Mouse (Mus musculus): ENCODE measurements around the gene Rel. TPM values are rescaled to one million over a fixed set of nuclear protein-coding genes. Genes with fewer than 3 reads are reported as not detected.

The Rel gene
- polyA plus RNA-seq, 1 experiment from 2014 or later: 0.64 TPM

- 89% methylated on average over 3 of the region's 3 CpGs for WGBS
Measured at GRCm38 (mm10) chr11:23701831-23702230, 68.9 kb downstream of the Rel start.

DNA sequence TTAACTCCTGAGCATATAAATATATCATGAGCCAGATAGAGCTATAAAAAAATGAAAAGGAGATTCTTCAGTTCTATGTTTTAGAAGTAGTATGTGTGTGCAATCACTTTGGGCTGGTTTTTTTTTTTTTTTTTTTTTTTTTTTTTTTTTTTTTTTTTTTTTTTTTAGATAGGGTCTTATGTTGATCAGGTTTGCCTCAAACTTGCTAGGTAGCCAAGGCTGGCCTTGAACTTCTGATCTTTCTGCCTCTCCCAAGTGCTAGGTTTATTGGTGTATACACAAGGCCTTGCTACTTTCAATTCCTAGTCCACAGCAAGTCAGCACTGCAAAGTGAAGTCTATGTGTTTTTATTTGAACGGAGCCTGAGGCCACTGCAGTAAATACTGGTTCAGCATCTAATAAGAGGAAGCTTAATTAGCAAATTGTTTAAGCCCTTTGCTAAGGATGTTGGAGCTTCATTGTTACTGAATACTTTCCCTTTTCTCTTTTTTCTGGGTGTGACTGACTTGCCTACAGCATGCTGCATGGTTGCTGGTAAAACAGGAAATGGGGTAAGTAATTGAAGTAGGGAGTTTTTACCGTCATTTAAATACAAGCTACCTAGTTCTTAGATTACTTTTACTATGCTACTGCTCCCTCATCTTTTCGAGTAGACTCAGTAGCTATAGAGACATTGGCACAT, 71.2 kb downstream of the Rel start:
- Histone ChIP-seq H3K36me3 (replicated peaks; ENCODE audit: control insufficient read depth, insufficient read depth) (peaks cover 21% of the 10 kb centered on the region), H3K4me1 (replicated peaks; ENCODE audit: control insufficient read depth, insufficient read depth, low read length) (no peaks in the 10 kb centered on the region), H3K27me3 (ENCODE audit: control insufficient read depth, insufficient read depth, low read length) (no peaks in the 10 kb centered on the region), H3K4me3 (replicated peaks; ENCODE audit: low read length) (no peak overlapping the region), H3K4me2 (replicated peaks) (no peak overlapping the region), H3K27ac (no peak overlapping the region), H3K9me3 (ENCODE audit: control insufficient read depth, low read length) (no peaks in the 10 kb centered on the region), H3K9ac (no peak overlapping the region)
- WGBS: 78% methylated on average over 3 of the region's 3 CpGs
- no peak for DNase-seq (ENCODE audit: low spot score)
- no peak for ATAC-seq (ENCODE audit: low FRiP score)

More at GRCm38 (mm10) chr11:23701831-23702230, 68.9 kb downstream of the Rel start:
- no peak for DNase-seq (ENCODE audit: low spot score)
- ATAC-seq (ENCODE audit: low FRiP score): no peak
- Histone ChIP-seq H3K9me3 (ENCODE audit: control insufficient read depth, low read length) (no peaks in the 10 kb centered on the region), H3K36me3 (replicated peaks; ENCODE audit: control insufficient read depth, insufficient read depth) (peaks cover 29% of the 10 kb centered on the region), H3K4me3 (replicated peaks; ENCODE audit: low read length) (no peak overlapping the region), H3K4me2 (replicated peaks) (no peak overlapping the region), H3K4me1 (replicated peaks; ENCODE audit: control insufficient read depth, insufficient read depth, low read length) (no peaks in the 10 kb centered on the region), H3K27me3 (ENCODE audit: control insufficient read depth, insufficient read depth, low read length) (no peaks in the 10 kb centered on the region), H3K9ac (no peak overlapping the region), H3K27ac (no peak overlapping the region)

- ATAC-seq (ENCODE audit: low FRiP score) (no peak), DNase-seq (ENCODE audit: low spot score) (no peak)
- H3K27me3 ChIP-seq (ENCODE audit: control insufficient read depth, insufficient read depth, low read length): no peaks in the 10 kb centered on the region
- no peak overlapping the region for H3K27ac ChIP-seq
- 73% methylated on average over 2 of the region's 2 CpGs for WGBS
- H3K36me3 ChIP-seq (replicated peaks; ENCODE audit: control insufficient read depth, insufficient read depth): peaks cover 19% of the 10 kb centered on the region; the same call in 1 of the 2 replicates
- H3K4me3 ChIP-seq (replicated peaks; ENCODE audit: low read length): no peak overlapping the region
- H3K9ac ChIP-seq: no peak overlapping the region
- H3K4me1 ChIP-seq (replicated peaks; ENCODE audit: control insufficient read depth, insufficient read depth, low read length): no peaks in the 10 kb centered on the region
- H3K4me2 ChIP-seq (replicated peaks): no peak overlapping the region
- H3K9me3 ChIP-seq (ENCODE audit: control insufficient read depth, low read length): no peaks in the 10 kb centered on the region
Measured at GRCm38 (mm10) chr11:23698526-23698925, 72.2 kb downstream of the Rel start.

DNA sequence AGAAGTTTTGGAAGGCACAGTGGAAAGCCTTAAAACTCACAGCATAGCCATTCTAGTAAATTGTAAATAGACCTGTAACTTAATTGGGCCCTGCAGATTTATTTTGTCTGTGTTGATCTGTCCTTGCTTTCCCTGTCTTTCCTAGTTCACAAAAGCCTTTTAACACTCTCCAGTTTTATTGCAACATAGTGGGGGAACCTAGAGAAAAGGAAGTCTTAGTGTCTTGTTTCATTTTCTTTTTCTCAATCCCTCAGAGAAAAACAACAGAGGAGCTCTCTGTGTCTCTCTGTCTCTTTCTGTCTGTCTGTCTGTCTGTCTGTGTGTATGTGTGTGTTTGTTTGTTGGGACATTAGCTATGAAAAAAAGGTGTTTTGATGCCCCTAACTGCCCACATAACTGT, 74.9 kb downstream of the Rel start:
- H3K4me2 ChIP-seq (replicated peaks): no peak overlapping the region
- H3K9me3 ChIP-seq (ENCODE audit: control insufficient read depth, low read length): no peaks in the 10 kb centered on the region
- no peak overlapping the region for H3K27ac ChIP-seq
- no peaks in the 10 kb centered on the region for H3K27me3 ChIP-seq (ENCODE audit: control insufficient read depth, insufficient read depth, low read length)
- ATAC-seq (ENCODE audit: low FRiP score): no peak
- no peak overlapping the region for H3K4me3 ChIP-seq (replicated peaks; ENCODE audit: low read length)
- H3K4me1 ChIP-seq (replicated peaks; ENCODE audit: control insufficient read depth, insufficient read depth, low read length): no peaks in the 10 kb centered on the region
- H3K36me3 ChIP-seq (replicated peaks; ENCODE audit: control insufficient read depth, insufficient read depth): peaks cover 7% of the 10 kb centered on the region; the same call in 1 of the 2 replicates
- H3K9ac ChIP-seq: no peak overlapping the region
- DNase-seq (ENCODE audit: low spot score): no peak

GRCm38 (mm10) chr11:23693286-23693685, 77.5 kb downstream of the Rel start:
- 93% methylated on average over 2 of the region's 2 CpGs for WGBS
- peaks cover 16% of the 10 kb centered on the region for H3K36me3 ChIP-seq (replicated peaks; ENCODE audit: control insufficient read depth, insufficient read depth)
- DNase-seq (ENCODE audit: low spot score) (no peak), ATAC-seq (ENCODE audit: low FRiP score) (no peak)
- H3K4me3 ChIP-seq (replicated peaks; ENCODE audit: low read length): no peak overlapping the region
- no peak overlapping the region for H3K4me2 ChIP-seq (replicated peaks)
- H3K27ac ChIP-seq: no peak overlapping the region
- H3K9me3 ChIP-seq (ENCODE audit: control insufficient read depth, low read length): no peaks in the 10 kb centered on the region
- no peaks in the 10 kb centered on the region for H3K4me1 ChIP-seq (replicated peaks; ENCODE audit: control insufficient read depth, insufficient read depth, low read length)
- H3K27me3 ChIP-seq (ENCODE audit: control insufficient read depth, insufficient read depth, low read length): no peaks in the 10 kb centered on the region
- no peak overlapping the region for H3K9ac ChIP-seq

GRCm38 (mm10) chr11:23688060-23688459, 82.7 kb downstream of the Rel start:
- Histone ChIP-seq H3K4me3 (replicated peaks; ENCODE audit: low read length) (no peak overlapping the region), H3K27ac (no peak overlapping the region), H3K4me1 (replicated peaks; ENCODE audit: control insufficient read depth, insufficient read depth, low read length) (no peaks in the 10 kb centered on the region), H3K36me3 (replicated peaks; ENCODE audit: control insufficient read depth, insufficient read depth) (peaks cover 43% of the 10 kb centered on the region), H3K9me3 (ENCODE audit: control insufficient read depth, low read length) (no peaks in the 10 kb centered on the region), H3K9ac (no peak overlapping the region), H3K27me3 (ENCODE audit: control insufficient read depth, insufficient read depth, low read length) (no peaks in the 10 kb centered on the region), H3K4me2 (replicated peaks) (no peak overlapping the region)
- ATAC-seq (ENCODE audit: low FRiP score) (no peak), DNase-seq (ENCODE audit: low spot score) (no peak)
- 96% methylated on average over 1 of the region's 1 CpGs for WGBS

Other genes with a start within 250 kb of the Rel start
- gene 1700093K21Rik, start 249.8 kb downstream of the Rel start, polyA plus RNA-seq (2014; fragmentation: Nextera tagmentation; extraction: Ambion mirVana): not detected in 2 replicates
- 147 and 161 TPM in 2 replicates for gene 0610010F05Rik, start 137.3 kb downstream of the Rel start, polyA plus RNA-seq (2014; fragmentation: Nextera tagmentation; extraction: Ambion mirVana)
- gene Pus10, start 105.3 kb downstream of the Rel start, polyA plus RNA-seq (2014; fragmentation: Nextera tagmentation; extraction: Ambion mirVana): 11.7 and 13.0 TPM in 2 replicates
- 38.6 and 43.1 TPM in 2 replicates for gene Pex13, start 105.0 kb downstream of the Rel start, polyA plus RNA-seq (2014; fragmentation: Nextera tagmentation; extraction: Ambion mirVana)
- gene Papolg, start 124.3 kb upstream of the Rel start, polyA plus RNA-seq (2014; fragmentation: Nextera tagmentation; extraction: Ambion mirVana): 20.9 and 22.0 TPM in 2 replicates

Measured in hindbrain, embryonic 14.5 days (tissue).